Mouse (Mus musculus) right cerebral cortex, adult 18-20 months (tissue): ENCODE measurements around the gene Snx3.

Experiments
- DNase-seq: peaks from one replicate; pipeline ENCODE4 v3.0.0; 2022; ENCODE audit warnings: mixed read lengths

The Snx3 gene

GRCm38 (mm10) chr10:42511184-42512135, 9.6 kb downstream of the Snx3 start:
- DNase-seq = no peak

GRCm38 (mm10) chr10:42514125-42514524, 12.3 kb downstream of the Snx3 start:
- DNase-seq = no peak

- DNase-seq = no peak
Observed at GRCm38 (mm10) chr10:42518363-42518762, 16.5 kb downstream of the Snx3 start.

GRCm38 (mm10) chr10:42521315-42521981, 19.6 kb downstream of the Snx3 start:
- DNase-seq = no peak

- no peak for DNase-seq
Observed at GRCm38 (mm10) chr10:42522912-42523311, 21.1 kb downstream of the Snx3 start.

- DNase-seq = no peak
Observed at GRCm38 (mm10) chr10:42523556-42524162, 21.8 kb downstream of the Snx3 start.

GRCm38 (mm10) chr10:42525682-42526081, 23.9 kb downstream of the Snx3 start:
- no peak for DNase-seq

- no peak for DNase-seq
Observed at GRCm38 (mm10) chr10:42533836-42534453, 32.1 kb downstream of the Snx3 start.

GRCm38 (mm10) chr10:42537571-42538316, 35.9 kb downstream of the Snx3 start:
- DNase-seq = no peak

- DNase-seq = no peak
Observed at GRCm38 (mm10) chr10:42545707-42546503, 44.1 kb downstream of the Snx3 start.

- no peak for DNase-seq
Observed at GRCm38 (mm10) chr10:42546507-42546906, 44.7 kb downstream of the Snx3 start.

- no peak for DNase-seq
Observed at GRCm38 (mm10) chr10:42559581-42560200, 57.9 kb downstream of the Snx3 start.

- no peak for DNase-seq
Observed at GRCm38 (mm10) chr10:42562272-42562671, 60.4 kb downstream of the Snx3 start.

- no peak for DNase-seq
Observed at GRCm38 (mm10) chr10:42572567-42572966, 70.7 kb downstream of the Snx3 start.

- no peak for DNase-seq
Observed at GRCm38 (mm10) chr10:42572971-42573370, 71.1 kb downstream of the Snx3 start.

GRCm38 (mm10) chr10:42574639-42575038, 72.8 kb downstream of the Snx3 start:
- DNase-seq = no peak

- DNase-seq = no peak
Observed at GRCm38 (mm10) chr10:42577525-42578280, 75.9 kb downstream of the Snx3 start.

GRCm38 (mm10) chr10:42578281-42578675, 76.4 kb downstream of the Snx3 start:
- DNase-seq = no peak

GRCm38 (mm10) chr10:42578698-42579474, 77.1 kb downstream of the Snx3 start:
- DNase-seq = no peak
